Mouse (Mus musculus) neural tube, embryonic 14.5 days (tissue): ENCODE results near the gene Sh3d21. TPM values are rescaled to one million over a fixed set of nuclear protein-coding genes. Genes with fewer than 3 reads are reported as not detected.

Source experiments
- ATAC-seq: fragments of 200-750 bp; cut with Nextera tagmentation; 2 replicates; pipeline ENCODE4 v1.8.0; 2017; ENCODE audit warnings: low read depth, mild to moderate bottlenecking, moderate TSS enrichment, moderate library complexity
- H3K27ac ChIP-seq: fragments of 300-500 bp; sonication (generic); 2 replicates; pipeline ENCODE4 v1.5.1; 2014; ENCODE audit warnings: low read depth, mild to moderate bottlenecking, control low read depth, low read length, moderate library complexity, mixed read lengths
- H3K27me3 ChIP-seq: fragments of 300-500 bp; sonication (generic); 2 replicates; pipeline ENCODE4 v1.6.1; 2014; ENCODE audit warnings: low read length; ENCODE audit not compliant: control insufficient read depth, insufficient read depth
- H3K36me3 ChIP-seq: fragments of 300-500 bp; sonication (generic); 2 replicates; pipeline ENCODE4 v1.6.1; 2014; ENCODE audit warnings: low read length, mixed read lengths; ENCODE audit not compliant: control insufficient read depth, insufficient read depth
- H3K4me1 ChIP-seq: fragments of 300-500 bp; sonication (generic); 2 replicates; pipeline ENCODE4 v1.6.1; 2014; ENCODE audit warnings: low read length; ENCODE audit not compliant: control insufficient read depth, insufficient read depth
- H3K4me2 ChIP-seq: fragments of 300-500 bp; sonication (generic); 2 replicates; pipeline ENCODE4 v1.6.1; 2014; ENCODE audit warnings: mild to moderate bottlenecking, low read depth, low read length, control low read depth
- H3K4me3 ChIP-seq: fragments of 300-500 bp; sonication (generic); 2 replicates; pipeline ENCODE4 v1.5.1; 2014; ENCODE audit warnings: low read depth, low read length, control low read depth, mixed read lengths
- H3K9ac ChIP-seq: fragments of 300-500 bp; sonication (generic); replicated peaks from 2 replicates; pipeline ENCODE4 v1.6.1; 2014; ENCODE audit warnings: low read depth, mild to moderate bottlenecking, control low read depth, low read length, mixed read lengths
- H3K9me3 ChIP-seq: fragments of 300-500 bp; sonication (generic); 2 replicates; pipeline ENCODE4 v1.6.1; 2016; ENCODE audit warnings: low read length; ENCODE audit not compliant: control insufficient read depth
- WGBS: fragments of 180-500 bp; shearing (Covaris S2); extraction: QIAGEN DNeasy Blood & Tissue Kit; methylation state at CpG from one replicate; pipeline ENCODE4 v1.1.7; 2014; 5-methylcytosine and 5-hydroxymethylcytosine counted together
- polyA plus RNA-seq: library from polyadenylated mRNA; unstranded; fragments of >200 nt; fragmentation: Nextera tagmentation; extraction: Ambion mirVana; gene quantifications from 2 replicates; pipeline ENCODE4 v1.2.1, GENCODE M21; 2014

Sh3d21 gene
- polyA plus RNA-seq, 1 experiment from 2014 or later = 0.67 TPM

GRCm38 (mm10) chr4:126113243-126113642 lies 50.0 kb downstream of the Sh3d21 start:
- Histone ChIP-seq H3K9ac (no peak overlapping the region), H3K9me3 (no peaks in the 10 kb centered on the region), H3K27ac (no peak overlapping the region), H3K27me3 (no peaks in the 10 kb centered on the region), H3K4me1 (peaks cover 32% of the 10 kb centered on the region), H3K4me2 (no peak overlapping the region), H3K36me3 (no peaks in the 10 kb centered on the region), H3K4me3 (no peak overlapping the region)
- ATAC-seq = no peak
- 70% methylated on average over 4 of the region's 4 CpGs for WGBS

GRCm38 (mm10) chr4:126111153-126111549 lies 52.1 kb downstream of the Sh3d21 start:
- no peak overlapping the region for H3K4me3 ChIP-seq
- H3K36me3 ChIP-seq = no peaks in the 10 kb centered on the region
- H3K9ac ChIP-seq = peak overlapping the region; percentile 37
- H3K27ac ChIP-seq = peak overlapping the region; percentile 78
- 26% methylated on average over 7 of the region's 7 CpGs for WGBS
- ATAC-seq = no peak
- no peaks in the 10 kb centered on the region for H3K27me3 ChIP-seq
- H3K4me1 ChIP-seq = peaks cover 33% of the 10 kb centered on the region
- H3K9me3 ChIP-seq = no peaks in the 10 kb centered on the region
- H3K4me2 ChIP-seq = peak overlapping the region; percentile 24

- Histone ChIP-seq H3K4me2 (peak overlapping the region; percentile 24), H3K36me3 (no peaks in the 10 kb centered on the region), H3K9ac (peak overlapping the region; percentile 37), H3K4me3 (no peak overlapping the region), H3K9me3 (no peaks in the 10 kb centered on the region), H3K27ac (peak overlapping the region; percentile 78), H3K27me3 (no peaks in the 10 kb centered on the region), H3K4me1 (peaks cover 38% of the 10 kb centered on the region)
- peak; percentile 71; the same call in 1 of the 2 replicates for ATAC-seq
- 7% methylated on average over 12 of the region's 12 CpGs for WGBS
Measured at GRCm38 (mm10) chr4:126110374-126111152, 52.7 kb downstream of the Sh3d21 start.

DNA sequence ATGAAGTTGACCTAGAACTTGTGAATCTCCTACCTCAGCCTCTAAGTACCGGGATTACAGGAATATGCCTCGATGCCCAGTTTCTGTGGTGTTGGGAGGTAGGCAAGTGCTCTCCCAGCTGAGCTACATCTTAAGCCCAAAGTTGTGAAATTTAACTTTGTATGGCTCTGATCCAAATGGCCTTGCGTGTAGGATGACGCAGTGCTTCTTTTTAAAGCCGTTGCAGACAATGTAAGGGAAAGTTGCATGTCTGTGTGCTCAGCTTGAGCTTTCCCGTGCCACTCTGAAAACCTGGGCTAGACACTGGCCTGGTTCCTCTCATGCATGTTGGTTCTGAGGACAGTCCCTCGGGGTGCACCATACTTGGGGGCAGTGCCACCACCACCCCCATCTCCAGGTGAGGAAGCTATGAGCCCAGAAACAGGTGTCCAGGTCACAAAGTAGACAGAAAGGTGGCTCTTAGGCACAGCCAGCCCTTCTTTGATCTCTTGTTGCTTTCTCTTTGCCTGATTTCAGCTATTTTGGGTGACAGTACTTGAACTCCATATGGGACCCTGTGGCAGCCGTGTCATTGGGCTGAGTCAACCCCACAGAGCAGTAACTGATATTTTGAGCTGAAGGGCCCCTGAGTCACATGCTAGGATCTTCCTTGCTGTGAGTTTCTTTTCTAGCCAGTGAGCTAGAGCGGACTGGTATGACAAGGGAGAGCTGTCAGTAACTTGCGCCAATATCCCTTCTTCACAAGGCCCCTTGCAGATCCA lies 53.5 kb downstream of the Sh3d21 start:
- 78% methylated on average over 10 of the region's 10 CpGs for WGBS
- Histone ChIP-seq H3K27ac (peak overlapping the region; percentile 78), H3K27me3 (no peaks in the 10 kb centered on the region), H3K9me3 (no peaks in the 10 kb centered on the region), H3K4me1 (peaks cover 46% of the 10 kb centered on the region), H3K9ac (0 out of 2 replicates have a peak overlapping the region, but pooled peaks have one; percentile 37), H3K36me3 (no peaks in the 10 kb centered on the region), H3K4me2 (peak overlapping the region; percentile 24; the same call in 1 of the 2 replicates), H3K4me3 (no peak overlapping the region)
- ATAC-seq = no peak

DNA sequence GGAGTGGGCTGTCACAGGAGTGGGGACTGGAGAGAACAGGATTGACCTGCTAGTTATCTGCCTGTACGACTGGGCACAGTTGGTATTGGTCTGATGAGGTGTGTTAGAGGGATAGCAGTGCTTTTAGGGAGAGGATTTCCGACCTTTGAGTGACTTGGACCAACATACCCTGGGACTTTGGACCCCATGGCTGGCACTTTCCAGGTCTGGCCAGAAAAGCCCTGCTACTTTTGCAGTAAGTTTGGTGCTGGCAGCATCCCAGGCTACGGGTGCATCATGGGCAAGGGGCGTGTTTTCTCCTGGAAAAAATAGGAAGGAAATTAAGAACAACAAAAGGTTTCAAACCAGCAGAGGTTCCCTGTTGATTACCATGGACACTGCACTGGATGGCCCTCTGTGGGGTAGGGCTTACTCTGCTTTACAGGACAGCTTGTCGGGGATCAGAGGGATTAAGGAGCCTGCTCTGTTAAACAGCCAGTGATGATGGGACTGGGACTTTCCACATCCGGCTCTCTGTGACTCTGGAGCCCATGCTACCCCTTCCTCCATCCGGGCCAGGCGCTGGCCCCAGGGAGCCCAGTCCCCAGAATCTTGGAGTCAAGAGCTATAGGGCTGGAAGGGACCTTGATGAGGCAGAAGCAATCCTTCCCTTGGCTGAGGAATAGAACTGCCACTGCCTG lies 55.1 kb downstream of the Sh3d21 start:
- Histone ChIP-seq H3K4me1 (peaks cover 46% of the 10 kb centered on the region), H3K36me3 (no peaks in the 10 kb centered on the region), H3K27ac (no peak overlapping the region), H3K4me2 (no peak overlapping the region), H3K9ac (0 out of 2 replicates have a peak overlapping the region, but pooled peaks have one; percentile 16), H3K9me3 (no peaks in the 10 kb centered on the region), H3K27me3 (no peaks in the 10 kb centered on the region), H3K4me3 (no peak overlapping the region)
- 60% methylated on average over 8 of the region's 8 CpGs for WGBS
- no peak for ATAC-seq

DNA sequence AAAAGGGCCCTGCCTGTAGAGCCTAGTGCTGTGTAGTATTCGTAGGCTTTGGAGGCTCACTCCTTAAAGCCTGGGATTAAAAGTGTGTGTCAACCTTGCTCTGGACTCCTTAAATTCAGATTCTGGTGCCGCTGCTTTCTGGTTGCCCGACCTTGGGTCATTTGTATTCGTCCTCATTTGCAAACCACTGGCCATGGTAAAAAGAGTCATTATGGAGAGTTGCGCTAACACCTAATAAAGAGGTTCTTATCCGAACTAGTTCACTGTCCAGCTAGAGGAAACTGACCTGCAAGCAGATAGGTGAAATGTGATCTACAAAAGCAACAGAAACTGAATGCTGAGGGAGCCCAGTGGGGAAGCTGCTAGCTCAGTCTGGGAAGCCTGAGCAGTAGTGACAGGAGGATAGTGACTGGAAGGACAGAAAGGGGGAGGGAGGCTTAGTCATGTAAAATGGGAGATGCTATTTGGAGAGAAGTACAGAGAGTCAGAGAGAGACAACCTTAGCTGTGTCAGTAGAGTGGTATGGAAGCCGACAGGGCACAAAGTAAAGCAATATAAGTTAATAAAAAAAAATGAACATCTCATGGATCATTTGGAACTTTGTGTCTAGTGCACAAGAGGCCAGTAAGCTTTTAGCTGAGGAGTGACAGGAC lies 58.0 kb downstream of the Sh3d21 start:
- Histone ChIP-seq H3K27ac (no peak overlapping the region), H3K4me1 (peaks cover 44% of the 10 kb centered on the region), H3K4me2 (peak overlapping the region; percentile 92), H3K9me3 (no peaks in the 10 kb centered on the region), H3K4me3 (peak overlapping the region; percentile 91; the same call in 1 of the 2 replicates), H3K27me3 (no peaks in the 10 kb centered on the region), H3K9ac (no peak overlapping the region), H3K36me3 (no peaks in the 10 kb centered on the region)
- no peak for ATAC-seq
- 52% methylated on average over 7 of the region's 7 CpGs for WGBS

GRCm38 (mm10) chr4:126104261-126105075 lies 58.8 kb downstream of the Sh3d21 start:
- H3K9me3 ChIP-seq = no peaks in the 10 kb centered on the region
- peak overlapping the region; percentile 88 for H3K9ac ChIP-seq
- 3% methylated on average over 33 of the region's 34 CpGs for WGBS
- peak overlapping the region; percentile 92 for H3K4me2 ChIP-seq
- H3K27ac ChIP-seq = peak overlapping the region; percentile 71; the same call in 1 of the 2 replicates
- H3K4me1 ChIP-seq = peaks cover 36% of the 10 kb centered on the region
- H3K4me3 ChIP-seq = peak overlapping the region; percentile 91
- H3K27me3 ChIP-seq = no peaks in the 10 kb centered on the region
- peak; percentile 28 for ATAC-seq
- no peaks in the 10 kb centered on the region for H3K36me3 ChIP-seq

- H3K9me3 ChIP-seq = no peaks in the 10 kb centered on the region
- H3K4me2 ChIP-seq = peak within 1 kb of the TSS; percentile 92
- ATAC-seq = peak; percentile 98
- H3K9ac ChIP-seq = peak within 1 kb of the TSS; percentile 88
- H3K4me1 ChIP-seq = peaks cover 32% of the 10 kb centered on the region
- under 1% methylated on average over 31 of the region's 34 CpGs for WGBS
- H3K4me3 ChIP-seq = peak within 1 kb of the TSS; percentile 91
- peak within 1 kb of the TSS; percentile 85 for H3K27ac ChIP-seq
- no peaks in the 10 kb centered on the region for H3K36me3 ChIP-seq
- H3K27me3 ChIP-seq = no peaks in the 10 kb centered on the region
Measured at GRCm38 (mm10) chr4:126103590-126104068, 59.7 kb downstream of the Sh3d21 start, which contains the start of gene Stk40. TSS of gene Stk40 (plus strand) at chr4:126103957.
